Mouse (Mus musculus): Measurements from ENCODE around the gene Plcg2. TPM values are rescaled to one million over a fixed set of nuclear protein-coding genes. Genes with fewer than 3 reads are reported as not detected.
A peak's percentile ranks its signal among the peaks of the same experiment; 100 is the strongest.

The Plcg2 gene
- polyA plus RNA-seq, 1 experiment from 2014 or later, result 7.2 TPM

DNA sequence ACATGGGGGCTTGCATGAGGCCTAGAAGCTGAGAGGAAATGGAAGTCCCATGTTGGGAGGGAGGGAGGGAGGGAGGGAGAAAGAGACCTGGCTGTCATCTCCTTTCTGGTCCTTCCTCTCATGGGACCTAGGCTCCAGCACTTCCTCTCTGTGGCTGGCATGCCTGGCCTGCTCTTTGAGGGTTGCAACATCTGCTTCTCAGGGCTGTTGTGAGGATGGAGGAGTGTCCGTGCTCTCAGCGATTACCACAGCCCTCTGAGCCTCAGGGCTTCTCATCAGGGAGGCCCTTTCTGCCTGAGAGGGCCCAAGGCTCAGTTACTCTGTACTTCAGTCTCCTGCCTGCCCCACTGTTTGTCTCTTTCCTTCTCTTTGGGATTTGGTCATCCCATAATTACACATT, 28.1 kb downstream of the Plcg2 start:
- ATAC-seq (ENCODE audit: extremely low read depth, insufficient number of reproducible peaks, low FRiP score, low TSS enrichment), result no peak
- Histone ChIP-seq H3K4me1 (peaks cover 22% of the 10 kb centered on the region), H3K9me3 (no peaks in the 10 kb centered on the region), H3K36me3 (no peaks in the 10 kb centered on the region), H3K9ac (no peak overlapping the region), H3K27me3 (replicated peaks) (no peaks in the 10 kb centered on the region), H3K4me3 (no peak overlapping the region), H3K4me2 (no peak overlapping the region), H3K27ac (replicated peaks) (no peak overlapping the region)
- 25% methylated on average over 2 of the region's 2 CpGs for WGBS

DNA sequence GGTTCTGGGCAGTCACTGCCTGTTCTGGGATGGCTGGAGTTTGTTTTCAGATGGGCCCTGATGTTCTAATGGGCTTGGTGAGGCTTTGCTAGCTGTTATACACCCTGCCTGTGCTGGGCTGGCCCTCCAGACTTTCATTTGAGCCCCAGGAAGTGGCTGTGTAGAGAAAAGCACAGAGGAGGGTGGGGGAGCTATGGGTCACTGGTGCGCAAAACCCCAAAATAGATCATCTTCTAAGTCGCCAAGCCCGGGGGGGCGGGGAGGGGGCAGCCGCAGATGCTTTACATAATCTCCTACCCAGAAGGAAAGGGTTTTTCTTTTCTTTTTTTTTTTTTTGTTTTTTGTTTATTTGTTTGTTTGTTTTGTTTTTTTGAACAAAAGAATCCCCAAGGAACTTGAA, 29.9 kb downstream of the Plcg2 start:
- no peak overlapping the region for H3K27ac ChIP-seq (replicated peaks)
- no peak overlapping the region for H3K4me3 ChIP-seq
- no peak for ATAC-seq (ENCODE audit: extremely low read depth, insufficient number of reproducible peaks, low FRiP score, low TSS enrichment)
- H3K9ac ChIP-seq, result peak overlapping the region; percentile 24; the same call in 1 of the 2 replicates
- no peaks in the 10 kb centered on the region for H3K9me3 ChIP-seq
- WGBS, result 43% methylated on average over 5 of the region's 5 CpGs
- no peak overlapping the region for H3K4me2 ChIP-seq
- H3K4me1 ChIP-seq, result peaks cover 25% of the 10 kb centered on the region
- no peaks in the 10 kb centered on the region for H3K36me3 ChIP-seq
- H3K27me3 ChIP-seq (replicated peaks), result no peaks in the 10 kb centered on the region

DNA sequence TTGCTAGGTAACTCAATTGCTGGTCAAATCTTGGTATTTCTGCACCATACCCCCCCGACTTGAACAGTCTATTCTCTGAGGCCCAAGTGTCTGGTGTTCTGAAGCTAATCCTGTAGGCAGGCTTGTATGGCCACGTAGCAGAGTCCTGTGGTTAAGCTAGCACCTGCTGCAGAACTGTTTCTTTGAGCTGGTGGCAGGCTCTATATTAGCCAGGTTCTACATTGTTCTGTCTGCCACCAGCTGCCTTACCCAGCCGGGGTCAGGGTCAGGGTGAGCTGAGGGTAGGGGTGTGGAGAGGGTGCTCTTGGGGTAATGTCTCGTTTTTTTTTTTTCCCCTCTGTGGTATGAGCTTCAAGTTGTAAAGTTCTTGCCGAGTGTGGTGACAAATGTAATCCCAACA, 31.1 kb downstream of the Plcg2 start:
- no peak for ATAC-seq (ENCODE audit: extremely low read depth, insufficient number of reproducible peaks, low FRiP score, low TSS enrichment)
- 60% methylated on average over 5 of the region's 5 CpGs for WGBS
- no peak overlapping the region for H3K4me3 ChIP-seq
- no peak overlapping the region for H3K27ac ChIP-seq (replicated peaks)
- H3K9ac ChIP-seq, result no peak overlapping the region
- H3K4me2 ChIP-seq, result no peak overlapping the region
- peaks cover 25% of the 10 kb centered on the region for H3K4me1 ChIP-seq
- no peaks in the 10 kb centered on the region for H3K9me3 ChIP-seq
- no peaks in the 10 kb centered on the region for H3K27me3 ChIP-seq (replicated peaks)
- H3K36me3 ChIP-seq, result no peaks in the 10 kb centered on the region

DNA sequence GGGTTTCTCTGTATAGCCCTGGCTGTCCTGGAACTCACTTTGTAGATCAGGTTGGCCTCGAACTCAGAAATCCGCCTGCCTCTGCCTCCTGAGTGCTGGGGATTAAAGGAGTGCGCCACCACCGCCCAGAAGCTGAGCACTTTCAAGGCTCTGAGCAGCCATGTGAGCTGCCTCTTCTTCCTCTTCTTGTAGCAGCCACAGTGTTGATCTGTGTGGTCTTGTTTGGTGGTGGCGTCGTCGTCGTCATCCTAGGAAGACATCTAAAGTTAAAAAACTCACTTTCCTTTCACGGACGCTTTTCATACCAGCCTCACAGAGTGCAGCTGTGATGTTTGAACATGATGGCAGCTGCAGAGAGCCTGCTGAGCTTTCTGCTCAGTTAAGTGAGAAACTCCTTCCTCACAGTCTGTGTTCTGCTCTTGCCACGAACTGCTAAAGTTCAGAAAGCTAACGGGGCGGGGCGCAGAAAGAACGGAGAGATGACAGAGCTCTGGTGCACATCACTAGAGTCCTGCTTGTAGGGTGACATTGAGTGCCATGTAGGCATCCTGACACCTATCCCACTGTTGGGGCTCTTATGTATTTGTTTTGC, 34.4 kb downstream of the Plcg2 start:
- no peaks in the 10 kb centered on the region for H3K36me3 ChIP-seq
- H3K9ac ChIP-seq, result no peak overlapping the region
- ATAC-seq (ENCODE audit: extremely low read depth, insufficient number of reproducible peaks, low FRiP score, low TSS enrichment), result no peak
- H3K4me3 ChIP-seq, result no peak overlapping the region
- H3K9me3 ChIP-seq, result peaks cover 7% of the 10 kb centered on the region; the same call in 1 of the 2 replicates
- no peak overlapping the region for H3K27ac ChIP-seq (replicated peaks)
- H3K27me3 ChIP-seq (replicated peaks), result no peaks in the 10 kb centered on the region
- H3K4me2 ChIP-seq, result no peak overlapping the region
- peaks cover 28% of the 10 kb centered on the region for H3K4me1 ChIP-seq
- WGBS, result 79% methylated on average over 15 of the region's 15 CpGs

DNA sequence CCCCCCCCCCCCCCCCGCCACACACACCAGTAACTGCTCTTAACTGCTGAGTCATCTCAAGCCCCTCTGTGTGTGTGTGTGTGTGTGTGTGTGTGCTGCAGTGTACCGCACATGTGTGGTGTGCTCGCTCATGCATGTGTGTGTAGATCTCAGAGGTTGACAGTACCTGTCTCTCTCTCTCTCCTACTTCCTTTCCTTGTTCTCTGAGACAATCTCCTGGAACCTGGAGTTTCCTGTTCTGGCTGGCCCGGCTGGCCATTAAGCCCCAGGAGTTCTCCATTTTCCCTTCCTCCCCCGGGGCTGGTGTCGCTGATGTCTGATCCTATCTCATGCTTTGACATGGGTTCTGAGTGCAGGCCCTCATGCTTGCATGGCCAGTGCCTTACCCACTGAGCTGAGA, 38.8 kb downstream of the Plcg2 start:
- no peaks in the 10 kb centered on the region for H3K36me3 ChIP-seq
- H3K27ac ChIP-seq (replicated peaks), result no peak overlapping the region
- no peaks in the 10 kb centered on the region for H3K27me3 ChIP-seq (replicated peaks)
- H3K9me3 ChIP-seq, result peaks cover 7% of the 10 kb centered on the region; the same call in 1 of the 2 replicates
- no peak overlapping the region for H3K4me2 ChIP-seq
- 57% methylated on average over 6 of the region's 6 CpGs for WGBS
- H3K4me1 ChIP-seq, result peaks cover 35% of the 10 kb centered on the region
- no peak for ATAC-seq (ENCODE audit: extremely low read depth, insufficient number of reproducible peaks, low FRiP score, low TSS enrichment)
- no peak overlapping the region for H3K4me3 ChIP-seq
- no peak overlapping the region for H3K9ac ChIP-seq

DNA sequence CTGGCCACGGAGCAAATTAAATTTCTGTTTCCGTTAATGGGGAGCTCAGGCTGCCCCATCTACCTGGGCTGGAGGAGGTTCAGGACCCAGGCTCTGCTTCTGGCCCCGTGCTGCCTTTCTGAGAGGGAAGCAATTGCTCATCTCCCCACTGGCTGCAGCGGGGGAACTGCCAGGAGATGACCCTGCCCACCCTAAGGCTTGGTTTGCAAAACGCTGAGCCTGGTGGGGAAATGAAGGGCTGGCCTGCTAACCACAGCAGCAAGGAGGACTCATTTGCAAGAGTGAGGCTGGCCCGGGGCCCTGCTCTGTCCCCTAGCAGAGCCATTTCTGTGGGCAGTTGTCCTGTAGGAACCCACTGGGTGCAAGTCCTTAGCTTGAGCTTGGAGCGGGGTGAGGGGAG, 39.7 kb downstream of the Plcg2 start:
- ATAC-seq (ENCODE audit: extremely low read depth, insufficient number of reproducible peaks, low FRiP score, low TSS enrichment), result no peak
- H3K9ac ChIP-seq, result no peak overlapping the region
- no peak overlapping the region for H3K4me3 ChIP-seq
- no peaks in the 10 kb centered on the region for H3K36me3 ChIP-seq
- WGBS, result 66% methylated on average over 7 of the region's 7 CpGs
- H3K27me3 ChIP-seq (replicated peaks), result no peaks in the 10 kb centered on the region
- no peak overlapping the region for H3K27ac ChIP-seq (replicated peaks)
- H3K4me2 ChIP-seq, result no peak overlapping the region
- peaks cover 37% of the 10 kb centered on the region for H3K4me1 ChIP-seq
- H3K9me3 ChIP-seq, result peaks cover 7% of the 10 kb centered on the region; the same call in 1 of the 2 replicates

DNA sequence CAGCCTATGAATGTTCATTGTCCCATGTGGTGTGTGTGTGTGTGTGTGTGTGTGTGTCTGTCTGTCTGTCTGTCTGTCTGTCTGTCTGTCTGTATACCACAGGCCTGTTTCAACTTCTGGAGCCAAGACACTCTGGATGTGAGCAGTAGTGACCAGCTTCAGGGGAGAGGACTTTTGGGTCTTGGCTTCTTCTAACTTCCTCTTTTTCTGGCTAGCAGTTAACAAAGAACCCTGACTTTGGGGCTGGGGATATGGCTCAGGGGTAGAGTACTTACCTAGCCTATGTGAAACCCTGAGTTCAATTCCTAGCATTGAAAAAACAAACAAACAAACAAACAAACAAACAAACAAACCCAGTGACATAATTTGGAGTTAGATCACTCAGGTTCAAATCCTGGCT, 44.9 kb downstream of the Plcg2 start:
- Histone ChIP-seq H3K4me3 (no peak overlapping the region), H3K9me3 (no peaks in the 10 kb centered on the region), H3K27ac (replicated peaks) (no peak overlapping the region), H3K4me2 (no peak overlapping the region), H3K36me3 (no peaks in the 10 kb centered on the region), H3K9ac (no peak overlapping the region), H3K4me1 (peaks cover 50% of the 10 kb centered on the region), H3K27me3 (replicated peaks) (no peaks in the 10 kb centered on the region)
- ATAC-seq (ENCODE audit: extremely low read depth, insufficient number of reproducible peaks, low FRiP score, low TSS enrichment), result no peak

DNA sequence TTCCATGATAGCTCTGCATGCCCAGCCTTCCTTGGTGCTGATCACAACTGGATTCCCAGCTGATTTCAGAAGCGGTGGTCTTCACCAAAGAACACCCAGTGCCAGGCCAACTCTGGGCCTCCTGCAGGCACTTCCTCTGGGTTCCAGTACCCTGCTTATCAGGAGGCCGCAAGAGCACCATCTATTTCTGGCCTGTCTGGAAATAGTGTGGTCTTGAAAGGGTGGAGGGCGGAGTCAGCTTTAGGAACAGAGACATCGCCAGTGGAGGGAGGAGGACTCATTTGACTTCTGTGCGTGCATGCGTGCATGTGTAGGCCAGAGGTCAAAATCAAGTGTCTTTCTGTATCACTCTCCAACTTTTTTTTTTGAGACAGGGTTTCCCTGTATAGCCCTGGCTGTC, 45.7 kb downstream of the Plcg2 start:
- 0 out of 2 replicates have a peak, but pooled peaks have one; percentile 18 for ATAC-seq (ENCODE audit: extremely low read depth, insufficient number of reproducible peaks, low FRiP score, low TSS enrichment)
- Histone ChIP-seq H3K4me3 (no peak overlapping the region), H3K36me3 (no peaks in the 10 kb centered on the region), H3K27me3 (replicated peaks) (no peaks in the 10 kb centered on the region), H3K9me3 (no peaks in the 10 kb centered on the region), H3K4me1 (peaks cover 42% of the 10 kb centered on the region), H3K9ac (no peak overlapping the region), H3K27ac (replicated peaks) (peak overlapping the region; percentile 79), H3K4me2 (no peak overlapping the region)
- whole genome bisulfite sequencing, result 21% methylated on average over 6 of the region's 6 CpGs

DNA sequence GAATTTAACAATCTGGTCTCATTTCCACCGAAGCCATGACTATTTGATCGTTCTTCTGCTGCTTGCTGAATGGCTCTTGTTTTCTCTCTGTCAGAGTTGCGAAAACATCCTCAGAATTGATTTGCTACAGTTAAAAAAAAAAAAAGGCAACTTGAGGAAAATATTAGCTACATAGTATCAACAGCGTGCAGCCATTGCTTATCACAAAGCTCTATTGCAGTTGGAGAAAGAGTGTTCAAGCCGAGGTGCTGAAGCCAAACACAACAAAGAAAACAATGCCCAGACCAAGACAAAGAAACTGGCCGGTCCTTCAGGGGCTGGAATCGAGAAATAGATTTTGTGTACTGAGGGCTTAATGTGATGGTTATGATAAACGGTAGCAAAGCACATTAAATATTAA, 47.0 kb downstream of the Plcg2 start:
- Histone ChIP-seq H3K9ac (no peak overlapping the region), H3K36me3 (no peaks in the 10 kb centered on the region), H3K27ac (replicated peaks) (peak overlapping the region; percentile 79), H3K9me3 (no peaks in the 10 kb centered on the region), H3K27me3 (replicated peaks) (no peaks in the 10 kb centered on the region), H3K4me2 (no peak overlapping the region), H3K4me3 (no peak overlapping the region), H3K4me1 (peaks cover 36% of the 10 kb centered on the region)
- no peak for ATAC-seq (ENCODE audit: extremely low read depth, insufficient number of reproducible peaks, low FRiP score, low TSS enrichment)
- WGBS, result 61% methylated on average over 8 of the region's 8 CpGs

DNA sequence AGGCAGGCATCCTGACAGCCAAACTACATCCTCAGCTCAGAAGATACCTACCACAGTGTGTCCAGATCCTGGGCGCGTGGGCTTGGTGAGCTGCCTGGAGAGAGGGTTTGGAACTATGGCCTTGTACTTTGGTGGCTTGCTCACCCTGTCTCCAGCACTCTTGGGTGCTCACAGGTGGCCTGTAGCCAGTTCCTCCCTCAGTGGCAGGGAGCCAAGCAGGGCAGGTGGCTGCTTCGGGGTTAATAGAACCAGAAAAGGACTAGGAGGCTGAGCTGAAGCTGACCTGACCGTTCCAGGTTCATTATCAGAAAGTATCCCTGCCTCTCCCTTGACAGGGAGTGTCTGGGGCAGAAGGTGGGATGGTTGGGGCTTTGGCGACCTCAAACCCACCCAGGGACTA, 48.3 kb downstream of the Plcg2 start:
- no peak for ATAC-seq (ENCODE audit: extremely low read depth, insufficient number of reproducible peaks, low FRiP score, low TSS enrichment)
- no peak overlapping the region for H3K4me2 ChIP-seq
- no peaks in the 10 kb centered on the region for H3K27me3 ChIP-seq (replicated peaks)
- WGBS, result 68% methylated on average over 5 of the region's 5 CpGs
- peaks cover 34% of the 10 kb centered on the region for H3K4me1 ChIP-seq
- H3K9ac ChIP-seq, result no peak overlapping the region
- no peaks in the 10 kb centered on the region for H3K9me3 ChIP-seq
- no peak overlapping the region for H3K4me3 ChIP-seq
- no peak overlapping the region for H3K27ac ChIP-seq (replicated peaks)
- no peaks in the 10 kb centered on the region for H3K36me3 ChIP-seq

DNA sequence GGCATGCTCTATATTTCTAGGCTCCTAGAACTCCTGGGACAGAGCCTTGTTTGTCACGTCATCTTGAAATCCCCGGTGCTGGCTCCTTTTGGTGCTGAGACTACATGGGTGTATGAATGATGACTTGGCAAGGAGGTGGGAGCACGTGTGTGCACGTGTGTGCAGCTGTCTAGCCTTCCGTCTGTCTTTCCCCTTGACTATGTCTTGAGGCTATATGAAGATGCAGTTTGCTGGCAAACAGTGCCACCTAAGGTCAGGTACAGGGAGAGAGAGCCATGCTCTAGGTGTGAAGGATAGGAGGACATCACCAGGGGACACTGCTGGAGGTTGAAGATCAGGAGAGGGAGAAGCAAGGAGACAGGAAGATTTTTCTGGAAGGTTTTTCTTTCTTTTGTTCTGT, 49.9 kb downstream of the Plcg2 start:
- H3K27ac ChIP-seq (replicated peaks), result no peak overlapping the region
- 77% methylated on average over 5 of the region's 5 CpGs for WGBS
- peaks cover 24% of the 10 kb centered on the region for H3K4me1 ChIP-seq
- H3K4me3 ChIP-seq, result no peak overlapping the region
- no peaks in the 10 kb centered on the region for H3K27me3 ChIP-seq (replicated peaks)
- H3K9ac ChIP-seq, result no peak overlapping the region
- no peaks in the 10 kb centered on the region for H3K36me3 ChIP-seq
- no peak overlapping the region for H3K4me2 ChIP-seq
- ATAC-seq (ENCODE audit: extremely low read depth, insufficient number of reproducible peaks, low FRiP score, low TSS enrichment), result no peak
- H3K9me3 ChIP-seq, result no peaks in the 10 kb centered on the region

DNA sequence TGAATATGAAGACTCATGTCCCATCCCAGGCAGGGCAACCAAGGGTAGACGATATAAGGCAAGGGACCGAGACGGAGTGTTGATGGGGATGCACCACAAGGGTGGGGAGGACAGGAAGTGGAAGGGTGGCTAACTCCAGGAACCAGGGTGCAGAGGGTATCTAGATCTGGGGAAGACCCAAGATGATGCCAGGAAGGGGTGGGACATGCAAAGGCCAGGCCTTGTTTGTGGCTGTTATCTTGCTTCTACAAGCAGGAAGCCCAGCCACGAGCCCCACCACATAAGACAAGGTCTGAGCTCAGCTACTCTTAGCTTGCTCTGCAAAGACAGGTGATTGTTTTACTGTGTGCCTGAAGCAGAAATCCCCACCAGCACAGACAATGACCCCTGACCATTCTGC, 50.4 kb downstream of the Plcg2 start:
- no peak for ATAC-seq (ENCODE audit: extremely low read depth, insufficient number of reproducible peaks, low FRiP score, low TSS enrichment)
- no peaks in the 10 kb centered on the region for H3K9me3 ChIP-seq
- no peak overlapping the region for H3K9ac ChIP-seq
- whole genome bisulfite sequencing, result 50% methylated on average over 4 of the region's 4 CpGs
- H3K27ac ChIP-seq (replicated peaks), result no peak overlapping the region
- H3K36me3 ChIP-seq, result no peaks in the 10 kb centered on the region
- no peak overlapping the region for H3K4me3 ChIP-seq
- H3K27me3 ChIP-seq (replicated peaks), result no peaks in the 10 kb centered on the region
- H3K4me2 ChIP-seq, result no peak overlapping the region
- H3K4me1 ChIP-seq, result peaks cover 19% of the 10 kb centered on the region
